In genomic region chr1:188847242-188847641, GRCm38 (mm10) we compare ENCODE assay signal across 18 mouse cellular contexts.
"Had no signal": no experiment of that assay in that cellular context is flagged by ENCODE, and none has a peak within 500 bp of the region (broad histone marks: within the 10 kb centered on the region; RNA-seq: fewer than 3 reads in every experiment).

No protein-coding gene starts in this region.

- H3K27ac ChIP-seq: lung, embryonic 15.5 days; macrophage; midbrain, embryonic 12.5 days; neural tube, embryonic 12.5 days; stomach, embryonic 15.5 days; stomach, postnatal 0 days had no signal

- DNase-seq: liver, postnatal 0 days; lung, adult 2 months; lung, postnatal 14 days; lung, postnatal 36 days; midbrain, embryonic 14.5 days; right cerebral cortex, postnatal 14 days; thymus, adult 2 months; thymus, postnatal 25 days; thymus, postnatal 4 days had no signal

- H3K36me3 ChIP-seq: lung, embryonic 15.5 days; midbrain, embryonic 12.5 days; neural tube, embryonic 12.5 days; stomach, embryonic 15.5 days had no signal

- H3K9me3 ChIP-seq: lung, embryonic 15.5 days; midbrain, embryonic 12.5 days; neural tube, embryonic 12.5 days; stomach, embryonic 15.5 days had no signal

- H3K4me1 ChIP-seq: lung, embryonic 15.5 days; megakaryocyte, embryonic 14.5 days; midbrain, embryonic 12.5 days; neural tube, embryonic 12.5 days; stomach, embryonic 15.5 days had no signal

- H3K27me3 ChIP-seq: lung, embryonic 15.5 days; megakaryocyte, embryonic 14.5 days; midbrain, embryonic 12.5 days; neural tube, embryonic 12.5 days; stomach, embryonic 15.5 days had no signal

- ATAC-seq: liver, postnatal 0 days; lung, postnatal 0 days; midbrain, embryonic 16.5 days had no signal

- H3K4me3 ChIP-seq: lung, embryonic 15.5 days; megakaryocyte, embryonic 14.5 days; midbrain, embryonic 12.5 days; neural tube, embryonic 12.5 days; stomach, embryonic 15.5 days had no signal

- H3K4me2 ChIP-seq: lung, embryonic 15.5 days; midbrain, embryonic 12.5 days; neural tube, embryonic 12.5 days; stomach, embryonic 15.5 days had no signal

- H3K9ac ChIP-seq: liver, postnatal 0 days; lung, embryonic 15.5 days; midbrain, embryonic 12.5 days; neural tube, embryonic 12.5 days; stomach, embryonic 15.5 days had no signal
